Mouse (Mus musculus) limb, embryonic 14.5 days (tissue): ENCODE data around the gene Cnot1. TPM values are rescaled to one million over a fixed set of nuclear protein-coding genes. Genes with fewer than 3 reads are reported as not detected.
A peak's percentile ranks its signal among the peaks of the same experiment; 100 is the strongest.

Experiments used
- ATAC-seq: fragments of 200-750 bp; cut with Nextera tagmentation; 2 replicates; pipeline ENCODE4 v1.8.0; 2017; ENCODE audit warnings: low read depth, moderate number of reproducible peaks, moderate TSS enrichment; ENCODE audit not compliant: low FRiP score
- DNase-seq: peaks from one replicate; pipeline ENCODE4 v3.0.0-alpha.2; 2015; ENCODE audit warnings: low spot score
- H3K27ac ChIP-seq: fragments of 300-500 bp; sonication (generic); replicated peaks from 2 replicates; pipeline ENCODE4 v1.5.1; 2014; ENCODE audit warnings: low read depth, mild to moderate bottlenecking, low read length, moderate library complexity, mixed read lengths
- H3K27me3 ChIP-seq: fragments of 300-500 bp; sonication (generic); 2 replicates; pipeline ENCODE4 v1.6.1; 2014; ENCODE audit warnings: low read length, mixed read lengths; ENCODE audit not compliant: control insufficient read depth, insufficient read depth
- H3K36me3 ChIP-seq: fragments of 300-500 bp; sonication (generic); 2 replicates; pipeline ENCODE4 v1.6.1; 2014; ENCODE audit warnings: mild to moderate bottlenecking, low read length, moderate library complexity, mixed read lengths; ENCODE audit not compliant: control insufficient read depth, insufficient read depth
- H3K4me1 ChIP-seq: fragments of 300-500 bp; sonication (generic); 2 replicates; pipeline ENCODE4 v1.6.1; 2014; ENCODE audit warnings: antibody characterized with exemption, low read length, mixed read lengths; ENCODE audit not compliant: control insufficient read depth, insufficient read depth
- H3K4me2 ChIP-seq: fragments of 300-500 bp; sonication (generic); replicated peaks from 2 replicates; pipeline ENCODE4 v1.6.1; 2014; ENCODE audit warnings: low read depth, mild to moderate bottlenecking, low read length, moderate library complexity; ENCODE audit not compliant: severe bottlenecking
- H3K4me3 ChIP-seq: fragments of 300-500 bp; sonication (generic); replicated peaks from 2 replicates; pipeline ENCODE4 v1.5.1; 2014; ENCODE audit warnings: low read length
- H3K9ac ChIP-seq: fragments of 300-500 bp; sonication (generic); 2 replicates; pipeline ENCODE4 v1.6.1; 2014; ENCODE audit warnings: mild to moderate bottlenecking, low read depth, low read length, moderate library complexity; ENCODE audit not compliant: severe bottlenecking
- H3K9me3 ChIP-seq: fragments of 300-500 bp; sonication (generic); 2 replicates; pipeline ENCODE4 v1.6.1; 2016; ENCODE audit warnings: low read length; ENCODE audit not compliant: control insufficient read depth
- POLR2A ChIP-seq: fragments of 200-500 bp; IDR thresholded peaks from 2 replicates; pipeline ENCODE4 v1.8.0; 2012; ENCODE audit warnings: inconsistent platforms, mild to moderate bottlenecking, moderate library complexity, borderline replicate concordance; ENCODE audit not compliant: insufficient read depth, insufficient read length; ENCODE audit errors: extremely low read depth
- WGBS: fragments of 180-500 bp; shearing (Covaris S2); extraction: QIAGEN DNeasy Blood & Tissue Kit; methylation state at CpG from one replicate; pipeline ENCODE4 v1.1.7; 2014; 5-methylcytosine and 5-hydroxymethylcytosine counted together
- polyA plus RNA-seq, 2 experiments: library from polyadenylated mRNA; depleted of rRNA in 1 of 2; stranded (reverse) in 1 of 2; unstranded in 1 of 2; fragments of >200 nt; fragmentation: Nextera tagmentation in 1 of 2; extraction: Ambion mirVana in 1 of 2; gene quantifications; 2 replicates each; pipeline versions ENCODE4 v1.2.1 to v1.2.3; 2012 to 2014

Cnot1 gene
- polyA plus RNA-seq, 2 experiments, result 84.1 to 110 TPM

- H3K27ac ChIP-seq, result no peak overlapping the region
- no peaks in the 10 kb centered on the region for H3K27me3 ChIP-seq
- no peak overlapping the region for H3K9ac ChIP-seq
- no peaks in the 10 kb centered on the region for H3K4me1 ChIP-seq
- H3K9me3 ChIP-seq, result no peaks in the 10 kb centered on the region
- 97% methylated on average over 4 of the region's 4 CpGs for WGBS
- TF ChIP-seq POLR2A, result no peak
- H3K4me2 ChIP-seq, result no peak overlapping the region
- DNase-seq (no peak), ATAC-seq (no peak)
- no peak overlapping the region for H3K4me3 ChIP-seq
- peaks cover 41% of the 10 kb centered on the region for H3K36me3 ChIP-seq
Observed at GRCm38 (mm10) chr8:95839289-95839688, 32.0 kb upstream of the Cnot1 start.

GRCm38 (mm10) chr8:95837266-95837665 lies 30.0 kb upstream of the Cnot1 start:
- Histone ChIP-seq H3K27me3 (no peaks in the 10 kb centered on the region), H3K4me2 (no peak overlapping the region), H3K36me3 (peaks cover 28% of the 10 kb centered on the region), H3K4me3 (no peak overlapping the region), H3K9me3 (no peaks in the 10 kb centered on the region), H3K9ac (no peak overlapping the region), H3K27ac (no peak overlapping the region), H3K4me1 (no peaks in the 10 kb centered on the region; the same call in 1 of the 2 replicates)
- ATAC-seq, result no peak
- no peak for DNase-seq
- TF ChIP-seq POLR2A, result no peak
- WGBS, result 89% methylated on average over 10 of the region's 10 CpGs

DNA sequence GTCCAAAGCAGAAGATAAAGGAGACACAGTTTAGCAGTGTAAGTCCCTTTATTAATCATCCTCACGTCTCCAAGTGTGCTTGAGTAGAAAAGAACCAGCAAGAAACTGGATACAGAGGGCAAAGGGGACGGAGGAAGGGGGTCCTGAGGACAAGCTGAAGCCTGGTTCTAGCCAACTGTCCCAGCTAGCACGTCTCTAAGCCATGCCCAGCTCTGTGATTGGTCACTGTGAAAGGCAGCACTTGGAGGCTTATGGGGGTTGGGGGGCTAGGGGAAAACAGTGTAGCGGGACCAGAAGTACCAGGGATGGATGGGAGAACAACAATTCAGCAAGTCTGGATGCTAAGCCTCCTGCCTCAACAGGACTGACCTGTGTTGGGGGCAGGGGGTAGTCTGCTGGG lies 28.6 kb upstream of the Cnot1 start:
- Histone ChIP-seq H3K4me3 (no peak overlapping the region), H3K27me3 (no peaks in the 10 kb centered on the region), H3K9me3 (no peaks in the 10 kb centered on the region), H3K9ac (no peak overlapping the region), H3K4me1 (no peaks in the 10 kb centered on the region; the same call in 1 of the 2 replicates), H3K36me3 (peaks cover 21% of the 10 kb centered on the region), H3K27ac (no peak overlapping the region), H3K4me2 (no peak overlapping the region)
- ATAC-seq, result no peak
- no peak for DNase-seq
- TF ChIP-seq POLR2A, result no peak
- WGBS, result 69% methylated on average over 4 of the region's 4 CpGs

DNA sequence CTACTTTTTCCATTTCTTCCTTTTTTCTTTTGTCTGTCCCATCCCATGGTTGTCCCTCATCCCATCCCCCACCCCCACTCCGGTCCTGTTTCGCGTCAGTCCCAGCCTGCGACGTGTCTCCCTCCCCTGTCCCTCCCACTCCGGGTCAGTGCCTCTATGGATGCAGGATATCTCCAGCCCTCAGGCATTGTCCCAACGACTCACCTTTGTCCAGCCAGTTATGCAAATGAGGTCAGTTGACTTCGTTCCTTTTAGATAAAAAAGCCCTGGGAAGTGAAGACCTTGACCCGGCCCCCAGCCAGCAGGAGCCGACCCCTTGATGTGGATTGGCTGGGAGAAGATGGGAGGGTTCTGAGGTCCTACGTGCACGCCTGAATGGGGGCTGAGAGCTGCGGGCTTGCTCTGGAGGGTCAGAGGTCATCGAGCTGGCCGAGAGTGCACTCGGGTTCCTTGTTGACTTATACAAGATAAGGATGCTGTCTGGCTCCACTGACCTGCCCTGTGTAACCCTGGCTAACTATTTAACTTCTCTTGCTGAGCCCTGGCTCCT lies 26.2 kb upstream of the Cnot1 start:
- ATAC-seq, result peak; percentile 68; the same call in 1 of the 2 replicates

DNA sequence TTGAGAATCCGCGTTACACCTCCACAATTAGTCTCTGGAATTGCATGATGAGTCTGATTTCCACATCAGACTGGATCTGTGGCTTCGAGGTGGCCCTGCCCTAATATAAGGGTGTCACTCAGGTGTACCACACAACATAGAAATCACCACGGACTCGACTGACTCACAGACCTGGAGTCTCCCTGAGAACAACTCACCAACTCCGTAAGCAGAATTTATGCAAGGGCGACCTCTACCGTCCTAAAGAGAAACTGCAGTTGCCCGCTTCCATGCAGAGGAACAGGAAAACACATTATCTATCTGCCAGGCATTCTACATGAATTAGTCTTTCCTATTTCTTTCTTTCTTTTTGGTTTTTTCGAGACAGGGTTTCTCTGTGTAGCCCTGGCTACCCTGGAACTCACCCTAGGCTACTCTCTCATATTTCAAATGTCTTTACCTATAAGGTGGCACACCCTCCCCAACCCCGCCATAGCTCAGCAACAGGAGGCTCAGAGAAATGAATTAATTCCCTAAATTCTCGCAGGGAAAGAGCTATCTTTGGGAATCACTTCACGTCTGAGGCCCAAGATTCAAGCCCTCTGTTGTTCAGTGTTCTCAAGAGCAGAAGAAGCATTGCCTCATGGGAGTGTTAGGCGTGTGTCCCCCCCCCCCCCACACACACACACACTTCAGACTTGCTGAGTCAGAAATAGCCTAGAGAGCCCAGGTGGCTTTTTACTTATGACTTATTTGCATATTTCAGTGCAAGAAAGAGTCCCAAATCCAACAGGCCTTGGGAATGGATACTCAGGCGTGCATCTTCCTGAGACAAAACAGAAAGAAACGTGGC lies 25.6 kb upstream of the Cnot1 start:
- Histone ChIP-seq H3K4me3 (peak overlapping the region; percentile 36), H3K27me3 (no peaks in the 10 kb centered on the region), H3K9ac (peak overlapping the region; percentile 54), H3K27ac (no peak overlapping the region), H3K4me2 (peak overlapping the region; percentile 56), H3K36me3 (peaks cover 6% of the 10 kb centered on the region; the same call in 1 of the 2 replicates), H3K4me1 (no peaks in the 10 kb centered on the region; the same call in 1 of the 2 replicates), H3K9me3 (no peaks in the 10 kb centered on the region)
- peak; percentile 74 for ATAC-seq
- 17% methylated on average over 16 of the region's 16 CpGs for WGBS
- peak; percentile 24; the same call in 1 of the 2 replicates for TF ChIP-seq POLR2A
- peak; percentile 85 for DNase-seq

More for the DNA sequence above, 26.2 kb upstream of the Cnot1 start:
- under 1% methylated on average over 16 of the region's 16 CpGs for WGBS
- Histone ChIP-seq H3K4me2 (peak overlapping the region; percentile 56), H3K27ac (no peak overlapping the region), H3K36me3 (peaks cover 6% of the 10 kb centered on the region; the same call in 1 of the 2 replicates), H3K9ac (peak overlapping the region; percentile 54), H3K4me1 (no peaks in the 10 kb centered on the region; the same call in 1 of the 2 replicates), H3K27me3 (no peaks in the 10 kb centered on the region), H3K4me3 (peak overlapping the region; percentile 36), H3K9me3 (no peaks in the 10 kb centered on the region)
- TF ChIP-seq POLR2A, result no peak
- no peak for DNase-seq
